In the genomic region with DNA sequence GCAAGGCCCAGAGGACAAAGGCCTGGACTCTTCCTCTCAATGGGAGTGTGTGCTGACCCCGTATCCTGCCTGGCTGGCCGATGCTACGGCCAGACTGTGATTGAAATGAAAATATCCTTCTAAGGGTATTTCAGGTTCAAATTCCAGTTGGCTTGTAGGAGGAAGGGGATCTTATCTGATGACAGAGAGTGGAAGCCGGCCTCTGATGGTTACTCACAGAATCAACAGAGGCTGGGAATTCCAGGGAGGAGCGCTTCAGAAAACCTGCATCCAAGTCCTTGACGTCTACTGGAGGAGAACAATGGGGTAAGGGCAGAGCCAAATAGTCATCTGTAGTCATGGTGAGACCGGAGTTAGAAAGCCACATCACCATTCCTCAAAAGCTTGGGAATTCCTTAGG, we compare ENCODE assay signal across 21 mouse cellular contexts.
A peak's percentile ranks its signal among the peaks of the same experiment; 100 is the strongest.
DNase-seq lines count a peak whose midpoint lies in the region; ATAC-seq and TF ChIP-seq lines count a peak whose summit lies in the region.
"Had no signal": no experiment of that assay in that cellular context is flagged by ENCODE, and none has a peak within 500 bp of the region (broad histone marks: within the 10 kb centered on the region; RNA-seq: fewer than 3 reads in every experiment).

No protein-coding gene starts in this region.

- TF ChIP-seq CTCF in lung, postnatal 0 days (IDR thresholded peaks at IDR 0.05), result no peak

- H3K9ac ChIP-seq in lung, postnatal 0 days (replicated peaks; ENCODE audit: low read depth), result no peak overlapping the region
- H3K9ac ChIP-seq: forebrain, embryonic 12.5 days; hindbrain, embryonic 14.5 days; intestine, embryonic 15.5 days; liver, postnatal 0 days; midbrain, embryonic 15.5 days; neural tube, embryonic 15.5 days had no signal

- H3K4me1 ChIP-seq in heart, embryonic 10.5 days, result peaks cover 5% of the 10 kb centered on the region; the same call in 1 of the 2 replicates
- no peaks in the 10 kb centered on the region for H3K4me1 ChIP-seq in lung, postnatal 0 days (ENCODE audit: insufficient read depth, low read depth, low read length)
- H3K4me1 ChIP-seq: intestine, embryonic 15.5 days; midbrain, embryonic 15.5 days; neural tube, embryonic 15.5 days had no signal

- H3K9me3 ChIP-seq in heart, embryonic 10.5 days, result no peaks in the 10 kb centered on the region
- no peaks in the 10 kb centered on the region for H3K9me3 ChIP-seq in lung, postnatal 0 days (ENCODE audit: low read length)
- H3K9me3 ChIP-seq: forebrain, embryonic 12.5 days; intestine, embryonic 15.5 days; midbrain, embryonic 15.5 days; neural tube, embryonic 15.5 days had no signal

- H3K36me3 ChIP-seq in heart, embryonic 10.5 days, result no peaks in the 10 kb centered on the region
- no peaks in the 10 kb centered on the region for H3K36me3 ChIP-seq in lung, postnatal 0 days (ENCODE audit: insufficient read depth, low read length)
- H3K36me3 ChIP-seq: forebrain, embryonic 12.5 days; intestine, embryonic 15.5 days; midbrain, embryonic 15.5 days; neural tube, embryonic 15.5 days had no signal

- peak; percentile 16; the same call in 1 of the 2 replicates for ATAC-seq in lung, postnatal 0 days
- ATAC-seq: activated CD4-positive, CD25-positive, alpha-beta regulatory T cell, adult 4 months; intestine, embryonic 15.5 days; liver, postnatal 0 days; midbrain, embryonic 15.5 days had no signal

- 55% methylated on average over 7 of the region's 7 CpGs for WGBS in heart, embryonic 10.5 days
- WGBS in lung, postnatal 0 days, result 51% methylated on average over 7 of the region's 7 CpGs

- H3K4me2 ChIP-seq in lung, postnatal 0 days (replicated peaks; ENCODE audit: low read depth, low read length), result no peak overlapping the region
- H3K4me2 ChIP-seq: forebrain, embryonic 12.5 days; hindbrain, embryonic 14.5 days; intestine, embryonic 15.5 days; midbrain, embryonic 15.5 days; neural tube, embryonic 15.5 days had no signal

- DNase-seq in heart, adult 9 months (ENCODE audit: low spot score in 2 of 2), result peak; percentile 29 to 55
- DNase-seq in heart, embryonic 10.5 days (ENCODE audit: low spot score), result no peak
- peak; percentile 24 for DNase-seq in lung, postnatal 0 days (ENCODE audit: low spot score)
- no peak for DNase-seq in lung, postnatal 36 days
- DNase-seq in kidney, postnatal 14 days, result peak; percentile 44
- DNase-seq in right cerebral cortex, postnatal 14 days, result no peak
- DNase-seq in adipocyte (ENCODE audit: low spot score), result no peak
- DNase-seq: cerebellum, adult 9-11 months; gastrocnemius, adult 2 months; left cerebral cortex, postnatal 4 days; liver; liver, postnatal 0 days; spleen, adult 18-20 months; thymus, postnatal 4 days had no signal

- H3K27me3 ChIP-seq in heart, embryonic 10.5 days (ENCODE audit: insufficient read depth, poor library complexity, severe bottlenecking), result 0 out of 2 replicates have a peak, but pooled peaks cover 4% of the 10 kb centered on the region
- no peaks in the 10 kb centered on the region for H3K27me3 ChIP-seq in lung, postnatal 0 days (replicated peaks; ENCODE audit: insufficient read depth, low read length)
- H3K27me3 ChIP-seq: forebrain, embryonic 12.5 days; intestine, embryonic 15.5 days; midbrain, embryonic 15.5 days; neural tube, embryonic 15.5 days had no signal

- H3K4me3 ChIP-seq in heart, embryonic 10.5 days, result no peak overlapping the region
- H3K4me3 ChIP-seq in lung, postnatal 0 days (ENCODE audit: low read depth, low read length), result no peak overlapping the region
- H3K4me3 ChIP-seq: forebrain, embryonic 12.5 days; gastrocnemius, adult 2 months; intestine, embryonic 15.5 days; midbrain, embryonic 15.5 days; myocyte; neural tube, embryonic 15.5 days had no signal

- TF ChIP-seq EP300 in lung, postnatal 0 days (IDR thresholded peaks at IDR 0.05), result no peak

- H3K27ac ChIP-seq in heart, embryonic 10.5 days, result no peak overlapping the region
- no peak overlapping the region for H3K27ac ChIP-seq in lung, postnatal 0 days (ENCODE audit: low read length)
- H3K27ac ChIP-seq: forebrain, embryonic 12.5 days; gastrocnemius, adult 2 months; hindbrain, embryonic 14.5 days; intestine, embryonic 15.5 days; midbrain, embryonic 15.5 days; neural tube, embryonic 15.5 days had no signal

Comparison
In these comparisons a context has a peak if more than half of its experiments do, and no peak if none do; other contexts are left out.
1. DNase-seq: peak in heart, adult 9 months (2 of 2), lung, postnatal 0 days (single experiment) and kidney, postnatal 14 days (single experiment); none in heart, embryonic 10.5 days (single experiment), lung, postnatal 36 days (single experiment), right cerebral cortex, postnatal 14 days (single experiment) and adipocyte (single experiment).